Mouse (Mus musculus): Measurements from ENCODE around the gene Tdrd1.
"Not testable (repeated sequence)": the region's sequence is repeated elsewhere in the genome, so short reads cannot be mapped to it uniquely, and the experiment has no call there.

The Tdrd1 gene

DNA sequence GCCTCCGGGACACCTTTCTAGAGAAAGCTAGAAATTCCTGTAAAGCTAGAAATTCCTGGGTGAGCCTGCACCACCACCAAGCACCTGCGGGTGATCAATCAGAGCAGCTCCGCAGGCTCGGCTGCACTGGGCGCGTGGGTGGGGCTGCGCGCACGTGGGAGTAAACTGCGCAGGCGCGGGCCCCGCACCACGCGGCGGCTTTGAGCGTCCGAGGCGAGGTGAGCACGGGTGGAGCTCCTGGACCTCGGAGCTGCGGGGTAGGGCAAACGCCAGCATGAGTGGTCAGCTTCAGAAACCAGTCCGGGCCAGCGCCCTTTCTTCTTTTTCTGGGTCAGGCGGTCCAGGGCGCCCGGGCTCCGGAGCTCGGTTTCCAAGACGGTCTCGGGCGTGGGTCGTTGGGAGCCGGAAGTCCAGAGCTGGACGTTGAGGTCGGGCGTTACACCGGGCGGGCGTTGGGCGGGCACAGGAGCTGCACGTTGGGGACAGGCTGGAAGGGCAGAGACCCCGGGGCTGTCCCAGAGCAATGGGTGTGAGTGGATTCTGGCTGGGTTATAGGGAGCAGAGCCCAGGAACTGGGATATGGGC lies at the start of gene Tdrd1:
TSS of gene Tdrd1 (plus strand) at position 163 of the 585 bp plus-strand sequence.
- no peak for DNase-seq (ENCODE audit: low spot score in 2 of 2)

DNA sequence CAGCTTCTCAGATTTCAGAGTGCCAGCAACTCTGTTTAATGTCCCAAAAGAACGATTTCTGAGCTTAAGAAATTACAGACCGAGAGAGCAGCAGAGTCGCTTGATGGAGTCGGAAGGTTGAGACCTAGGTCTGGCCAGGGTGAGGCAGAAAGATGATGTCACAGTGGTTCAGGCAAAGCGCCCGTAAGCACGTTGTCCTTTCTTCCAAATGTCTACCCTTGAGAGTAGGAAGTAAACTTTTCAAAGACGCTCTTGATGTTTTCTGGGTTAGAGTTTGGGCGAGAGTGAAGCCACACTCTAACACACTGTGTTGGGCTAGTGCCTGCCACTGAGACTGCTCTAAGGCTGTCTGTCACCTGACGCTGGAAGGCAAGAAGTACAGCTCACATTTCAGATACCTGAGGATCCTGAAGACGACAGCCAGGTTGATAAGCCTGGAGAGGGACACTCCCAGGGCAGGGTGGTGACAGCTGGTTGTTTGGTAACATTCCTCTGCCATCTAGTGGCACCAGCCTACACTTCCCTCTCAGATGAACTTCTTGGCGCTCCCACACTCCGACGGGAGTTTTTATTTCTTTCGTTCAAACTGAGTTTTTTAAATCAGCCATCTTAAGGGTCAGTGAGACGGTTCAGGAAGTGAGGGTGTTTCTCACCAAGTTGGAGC lies 49.2 kb upstream of the Tdrd1 start:
- peak in 1 of 2 experiments; percentile 27 for DNase-seq (ENCODE audit: low spot score in 2 of 2)

DNA sequence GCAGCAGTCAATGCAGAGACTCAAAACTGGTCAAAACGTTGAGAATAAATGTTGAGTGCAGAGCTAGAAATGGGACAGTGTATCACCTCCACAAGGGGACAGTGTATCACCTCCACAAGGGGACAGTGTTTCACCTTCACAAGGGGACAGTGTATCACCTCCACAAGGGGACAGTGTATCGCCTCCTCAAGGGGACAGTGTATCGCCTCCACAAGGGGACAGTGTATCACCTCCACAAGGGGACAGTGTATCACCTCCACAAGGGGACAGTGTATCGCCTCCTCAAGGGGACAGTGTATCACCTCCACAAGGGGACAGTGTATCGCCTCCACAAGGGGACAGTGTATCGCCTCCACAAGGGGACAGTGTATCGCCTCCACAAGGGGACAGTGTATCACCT lies 47.5 kb upstream of the Tdrd1 start:
- DNase-seq (ENCODE audit: low spot score in 2 of 2) = not testable (repeated sequence)

DNA sequence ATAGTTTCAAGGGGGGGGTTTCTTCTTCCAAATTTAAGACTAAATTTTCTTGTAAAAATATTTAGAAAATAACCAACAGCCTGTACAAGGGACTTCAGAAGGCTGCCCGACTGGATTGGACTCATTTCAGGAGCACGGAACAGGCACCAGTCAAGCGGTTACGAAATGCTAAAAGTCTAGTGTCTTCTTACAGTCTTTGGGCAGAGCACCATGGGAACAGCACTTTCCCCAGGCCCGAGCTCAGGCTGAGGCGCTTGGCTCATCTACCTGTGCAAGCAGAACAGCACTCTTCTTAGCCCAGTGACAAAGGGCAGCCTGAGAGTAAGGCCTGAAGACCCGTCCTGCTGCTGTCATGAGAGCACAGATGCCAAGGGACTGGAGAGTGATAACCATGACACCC lies 38.1 kb upstream of the Tdrd1 start:
- DNase-seq (ENCODE audit: low spot score in 2 of 2) = no peak

- no peak for DNase-seq (ENCODE audit: low spot score in 2 of 2)
These were observed 37.1 kb upstream of the Tdrd1 start for GRCm38 (mm10) chr19:56788952-56789351.

DNA sequence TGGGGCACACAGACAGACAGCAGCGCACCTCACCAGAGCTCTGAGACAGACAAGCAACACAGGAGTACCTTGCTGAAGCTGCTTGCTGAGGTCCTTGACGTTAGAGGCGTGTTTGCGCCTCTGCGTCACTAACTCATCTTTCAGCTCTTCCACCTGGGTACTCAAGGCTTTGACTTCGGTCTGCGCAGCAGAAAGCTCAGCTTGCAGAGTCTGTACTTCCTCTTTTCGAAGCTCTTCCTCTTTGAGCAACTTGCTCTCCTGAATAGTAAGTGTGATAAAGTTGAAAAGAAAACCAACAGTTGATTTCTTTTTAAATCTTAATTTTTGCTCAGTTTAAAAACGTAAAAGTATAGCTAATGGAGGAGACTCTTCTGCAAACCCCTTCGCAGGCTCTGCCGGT lies 28.6 kb upstream of the Tdrd1 start:
- no peak for DNase-seq (ENCODE audit: low spot score in 2 of 2)

GRCm38 (mm10) chr19:56800226-56800625 lies 25.8 kb upstream of the Tdrd1 start:
- no peak for DNase-seq (ENCODE audit: low spot score in 2 of 2)

GRCm38 (mm10) chr19:56800930-56801655 lies 24.9 kb upstream of the Tdrd1 start:
- no peak for DNase-seq (ENCODE audit: low spot score in 2 of 2)

GRCm38 (mm10) chr19:56801656-56802351 lies 24.2 kb upstream of the Tdrd1 start:
- DNase-seq (ENCODE audit: low spot score in 2 of 2) = no peak

GRCm38 (mm10) chr19:56802352-56802746 lies 23.7 kb upstream of the Tdrd1 start:
- DNase-seq (ENCODE audit: low spot score in 2 of 2) = no peak

GRCm38 (mm10) chr19:56805366-56805765 lies 20.6 kb upstream of the Tdrd1 start:
- DNase-seq (ENCODE audit: low spot score in 2 of 2) = no peak

- DNase-seq (ENCODE audit: low spot score in 2 of 2) = no peak
These were observed 18.9 kb upstream of the Tdrd1 start for GRCm38 (mm10) chr19:56807122-56807521.

DNA sequence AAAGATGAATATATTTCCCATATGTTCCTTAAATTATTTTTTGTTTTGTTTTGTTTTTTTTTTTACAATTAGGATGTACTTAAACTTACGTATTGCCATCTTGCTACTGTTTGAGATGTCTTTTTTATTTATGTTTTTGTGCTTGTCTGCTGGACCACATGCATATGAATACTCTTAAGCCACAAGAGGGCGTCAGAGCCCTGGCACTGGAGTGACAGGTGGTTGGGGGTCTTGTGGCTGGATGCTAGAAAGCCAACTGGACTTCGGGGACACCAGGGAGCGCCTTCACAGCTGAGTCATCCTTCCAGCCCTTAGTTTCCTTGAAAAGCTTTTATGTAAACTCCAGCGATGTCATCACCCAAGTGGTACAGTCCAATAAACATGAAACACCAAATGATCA lies 17.2 kb upstream of the Tdrd1 start:
- DNase-seq (ENCODE audit: low spot score in 2 of 2) = no peak

DNA sequence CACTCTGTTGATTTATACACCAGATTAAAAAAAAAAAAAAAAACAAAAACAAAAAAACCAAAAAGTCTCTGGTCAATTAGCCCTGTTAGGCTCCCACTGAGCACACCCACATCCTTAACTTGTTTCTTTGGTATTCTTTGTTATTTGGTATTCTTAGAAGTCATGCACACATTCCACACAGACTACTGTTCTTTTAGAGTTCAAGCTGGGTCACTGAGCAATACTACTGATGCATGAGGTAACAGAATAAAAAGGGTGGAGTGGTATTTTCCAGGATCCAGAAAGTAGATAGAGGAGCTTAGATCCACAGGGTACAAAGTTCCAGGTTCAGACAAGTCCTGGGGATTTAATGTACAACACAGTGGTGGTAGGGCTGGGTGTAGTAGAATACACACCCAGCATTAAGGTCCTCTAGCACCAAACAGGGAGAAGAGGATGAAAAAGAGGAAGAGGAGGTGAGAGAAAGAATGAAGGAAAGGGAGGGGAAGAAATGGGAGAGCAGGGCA lies 15.3 kb upstream of the Tdrd1 start:
- no peak for DNase-seq (ENCODE audit: low spot score in 2 of 2)

- DNase-seq (ENCODE audit: low spot score in 2 of 2) = no peak
These were observed 14.4 kb upstream of the Tdrd1 start for GRCm38 (mm10) chr19:56811590-56811989.

- DNase-seq (ENCODE audit: low spot score in 2 of 2) = no peak
These were observed 12.6 kb upstream of the Tdrd1 start for GRCm38 (mm10) chr19:56813360-56813759.

DNA sequence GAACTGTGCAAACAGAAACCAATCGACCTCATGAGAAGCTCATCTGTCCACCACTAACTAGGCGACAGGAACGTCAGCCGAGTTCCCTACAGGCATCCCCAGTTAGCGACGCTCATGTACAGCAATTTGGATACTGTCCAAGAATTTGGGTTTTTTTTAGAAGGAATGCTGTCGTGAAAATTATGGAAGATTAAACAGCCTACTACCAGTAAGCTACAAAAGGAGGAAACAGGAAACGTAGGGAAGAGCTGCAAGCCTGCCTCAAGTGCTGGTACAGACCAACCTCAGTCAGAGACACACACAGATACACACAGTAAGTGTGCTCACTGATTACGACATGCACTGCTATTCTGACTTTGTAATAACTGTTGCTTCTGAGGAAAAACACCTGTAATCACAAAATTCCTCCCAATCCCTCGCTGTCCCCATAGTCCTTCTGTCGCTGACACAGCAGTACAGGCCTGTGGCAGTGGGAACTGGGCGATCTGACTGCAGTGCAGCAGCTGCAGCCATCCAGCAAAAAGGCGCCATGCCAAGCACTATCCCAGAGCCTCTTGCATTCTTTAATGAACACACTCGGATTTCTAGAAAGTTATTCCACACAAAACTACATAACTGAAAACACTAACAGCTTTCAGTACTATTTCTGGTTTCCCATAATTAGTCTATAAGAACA lies 8.0 kb upstream of the Tdrd1 start:
- DNase-seq (ENCODE audit: low spot score in 2 of 2) = no peak

DNA sequence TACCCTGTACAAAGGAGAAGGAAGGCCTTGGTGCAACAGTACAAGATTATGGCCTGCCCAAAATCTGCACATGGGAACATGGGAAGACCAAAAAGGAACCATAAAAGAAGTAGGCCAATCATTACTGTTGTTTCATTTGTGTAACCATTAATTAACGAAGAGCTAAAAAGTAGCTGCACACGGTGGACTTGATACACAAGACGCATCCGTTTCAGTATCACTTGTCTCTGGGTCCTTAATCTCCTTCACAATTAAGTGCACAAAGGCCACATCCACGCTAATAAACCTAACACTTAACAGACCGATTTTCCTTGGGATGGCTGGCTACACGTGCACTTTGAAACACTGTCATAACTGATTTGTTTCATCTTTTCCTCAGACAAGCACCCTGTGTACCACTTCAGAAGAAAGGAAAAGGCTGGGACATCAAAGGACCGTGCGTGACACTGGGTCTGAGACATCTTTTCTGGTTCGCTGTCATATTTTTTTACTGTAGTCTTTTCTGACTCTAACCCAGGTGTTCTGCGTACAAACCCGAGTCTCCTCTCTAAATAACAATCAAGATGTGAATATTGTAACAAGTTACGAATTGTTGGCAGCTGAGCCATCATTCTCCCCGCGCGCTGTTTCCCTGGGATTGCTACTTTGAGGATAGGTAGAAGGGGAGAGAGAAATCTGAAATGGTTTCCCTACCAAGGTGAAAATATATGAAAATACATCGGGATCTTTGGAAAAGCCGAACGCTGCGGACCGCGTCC lies 4.8 kb upstream of the Tdrd1 start:
- peak; percentile 19 to 20 for DNase-seq (ENCODE audit: low spot score in 2 of 2)

DNA sequence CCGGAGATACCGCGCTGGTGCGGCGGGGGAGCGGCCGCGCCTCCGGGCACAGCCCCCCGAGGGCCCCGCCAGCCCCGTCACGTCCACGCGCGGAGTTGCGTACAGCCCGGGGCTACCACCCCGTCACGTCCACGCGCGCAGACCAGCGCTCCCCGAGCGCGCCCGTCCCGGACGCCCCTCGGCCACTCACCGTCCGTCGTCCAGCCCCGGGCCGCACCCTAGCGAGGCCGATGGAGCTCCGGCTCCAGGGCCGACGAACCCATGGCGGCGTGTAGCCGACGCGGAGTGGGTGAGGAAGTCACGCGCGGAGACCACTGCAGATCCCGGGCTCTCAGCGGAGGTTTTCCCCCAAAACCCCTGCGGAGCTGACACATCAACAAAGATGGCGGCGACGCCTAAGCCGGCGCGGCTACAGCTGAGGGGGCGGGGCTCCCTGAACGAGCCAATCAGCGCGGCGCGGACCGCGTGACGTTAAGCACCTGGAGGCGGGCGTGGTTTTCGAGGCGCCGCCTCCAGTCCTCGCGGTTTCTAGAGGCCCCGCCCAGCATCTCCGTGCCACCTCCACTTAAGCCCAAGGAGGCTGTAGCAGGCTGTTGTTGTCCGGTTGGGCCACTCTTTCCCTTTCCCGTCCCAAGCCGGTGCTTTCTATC lies 4.1 kb upstream of the Tdrd1 start, which contains the start of gene Ccdc186:
TSS of gene Ccdc186 (minus strand) at position 393 of the 650 bp plus-strand sequence.
- peak; percentile 92 to 97 for DNase-seq (ENCODE audit: low spot score in 2 of 2)

DNA sequence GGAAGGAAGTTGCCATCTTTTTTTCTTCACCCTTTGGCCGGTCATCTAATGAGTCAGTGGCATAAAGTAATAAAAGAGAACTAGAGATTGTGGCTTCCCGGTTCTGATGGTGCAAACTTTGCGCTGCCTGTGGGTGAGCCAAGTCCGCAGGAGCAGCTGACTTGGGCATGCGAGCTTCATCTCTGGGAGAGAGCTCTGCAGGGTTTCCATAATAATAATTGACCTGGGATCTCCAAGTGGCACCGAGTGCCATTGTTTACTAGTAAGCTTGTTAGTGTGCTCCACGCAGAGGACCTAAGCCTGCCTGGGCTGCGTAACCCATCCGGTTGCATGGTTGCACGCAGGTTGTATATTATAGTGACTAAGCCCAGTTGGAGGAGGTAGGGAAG lies 3.6 kb upstream of the Tdrd1 start:
- DNase-seq (ENCODE audit: low spot score in 2 of 2) = no peak
